Mouse (Mus musculus) cerebellum, adult 2 months (tissue): ENCODE measurements around the gene Gm49396.

Experiments
- CTCF ChIP-seq: fragments of 200-500 bp; IDR thresholded peaks from 2 replicates; pipeline ENCODE4 v1.5.1; 2011; ENCODE audit warnings: low read depth, mild to moderate bottlenecking, control low read depth, low read length, moderate library complexity, borderline replicate concordance; ENCODE audit not compliant: insufficient read depth
- POLR2A ChIP-seq: fragments of 200-500 bp; IDR thresholded peaks from 2 replicates; pipeline ENCODE4 v1.6.1; 2011; ENCODE audit warnings: low read length, control low read depth, borderline replicate concordance; ENCODE audit not compliant: insufficient read depth

GRCm38 (mm10) chr7:30559443-30559954 lies 3.6 kb upstream of the Gm49396 start, which contains the start of gene Lin37:
- TF ChIP-seq CTCF: no peak
- TF ChIP-seq POLR2A: peak; percentile 83
